Mouse (Mus musculus) limb, embryonic 10.5 days (tissue): ENCODE results near the gene Col27a1. TPM values are rescaled to one million over a fixed set of nuclear protein-coding genes. Genes with fewer than 3 reads are reported as not detected.

Source experiments
- DNase-seq: peaks from one replicate; pipeline ENCODE4 v3.0.0-alpha.2; 2017; ENCODE audit warnings: low spot score
- H3K27ac ChIP-seq: fragments of 300-500 bp; sonication (generic); 2 replicates; pipeline ENCODE4 v1.5.1; 2016; ENCODE audit warnings: mild to moderate bottlenecking
- H3K27me3 ChIP-seq: fragments of 300-500 bp; sonication (generic); 2 replicates; pipeline ENCODE4 v1.6.1; 2016; ENCODE audit warnings: low read depth, mild to moderate bottlenecking; ENCODE audit not compliant: poor library complexity, severe bottlenecking
- H3K36me3 ChIP-seq: fragments of 300-500 bp; sonication (generic); 2 replicates; pipeline ENCODE4 v1.6.1; 2016; ENCODE audit warnings: mild to moderate bottlenecking, moderate library complexity
- H3K4me1 ChIP-seq: fragments of 300-500 bp; sonication (generic); 2 replicates; pipeline ENCODE4 v1.6.1; 2016
- H3K4me3 ChIP-seq: fragments of 300-500 bp; sonication (generic); 2 replicates; pipeline ENCODE4 v1.5.1; 2016; ENCODE audit warnings: mild to moderate bottlenecking, moderate library complexity
- H3K9me3 ChIP-seq: fragments of 300-500 bp; sonication (generic); replicated peaks from 2 replicates; pipeline ENCODE4 v1.6.1; 2016; ENCODE audit warnings: mild to moderate bottlenecking
- WGBS: fragments of 180-500 bp; shearing (Covaris S2); methylation state at CpG from one replicate; pipeline ENCODE4 v1.1.7; 2016; 5-methylcytosine and 5-hydroxymethylcytosine counted together
- microRNA counts: library from miRNA; unstranded; fragments of <30 nt; microRNA quantifications from one replicate; lab custom pipeline; 2017
- microRNA-seq: library from miRNA; unstranded; fragments of <30 nt; microRNA quantifications from one replicate; pipeline ENCODE4, GENCODE M21; 2017
- polyA plus RNA-seq: library from polyadenylated mRNA; unstranded; fragments of >200 nt; fragmentation: Nextera tagmentation; extraction: Ambion mirVana; gene quantifications from 2 replicates; pipeline ENCODE4 v1.2.1, GENCODE M21; 2016

The Col27a1 gene
- polyA plus RNA-seq, 1 experiment from 2014 or later = 9.4 TPM

- DNase-seq = no peak
- Histone ChIP-seq H3K4me1 (no peaks in the 10 kb centered on the region), H3K36me3 (peaks cover 99% of the 10 kb centered on the region), H3K4me3 (no peak overlapping the region), H3K27ac (no peak overlapping the region), H3K27me3 (no peaks in the 10 kb centered on the region), H3K9me3 (no peaks in the 10 kb centered on the region)
- 79% methylated on average over 1 of the region's 1 CpGs for WGBS
Measured at GRCm38 (mm10) chr4:63375367-63375766, 161.6 kb downstream of the Col27a1 start.

GRCm38 (mm10) chr4:63377483-63377882 is 163.7 kb downstream of the Col27a1 start:
- no peak overlapping the region for H3K27ac ChIP-seq
- WGBS = 74% methylated on average over 7 of the region's 7 CpGs
- H3K4me1 ChIP-seq = no peaks in the 10 kb centered on the region
- H3K4me3 ChIP-seq = no peak overlapping the region
- DNase-seq = no peak
- no peaks in the 10 kb centered on the region for H3K9me3 ChIP-seq
- H3K27me3 ChIP-seq = no peaks in the 10 kb centered on the region
- H3K36me3 ChIP-seq = peaks cover 99% of the 10 kb centered on the region

- no peaks in the 10 kb centered on the region for H3K27me3 ChIP-seq
- no peaks in the 10 kb centered on the region for H3K9me3 ChIP-seq
- peaks cover 89% of the 10 kb centered on the region for H3K36me3 ChIP-seq
- H3K4me1 ChIP-seq = peaks cover 6% of the 10 kb centered on the region
- whole genome bisulfite sequencing = 93% methylated on average over 4 of the region's 4 CpGs
- no peak overlapping the region for H3K27ac ChIP-seq
- no peak overlapping the region for H3K4me3 ChIP-seq
- no peak for DNase-seq
Measured at GRCm38 (mm10) chr4:63382676-63383369, 169.0 kb downstream of the Col27a1 start.

GRCm38 (mm10) chr4:63383474-63383873 is 169.7 kb downstream of the Col27a1 start:
- DNase-seq = no peak
- Histone ChIP-seq H3K9me3 (no peaks in the 10 kb centered on the region), H3K27ac (no peak overlapping the region), H3K4me1 (peaks cover 6% of the 10 kb centered on the region), H3K27me3 (no peaks in the 10 kb centered on the region), H3K36me3 (peaks cover 89% of the 10 kb centered on the region), H3K4me3 (no peak overlapping the region)
- WGBS = 88% methylated on average over 12 of the region's 12 CpGs

GRCm38 (mm10) chr4:63384262-63384661 is 170.5 kb downstream of the Col27a1 start:
- WGBS = 92% methylated on average over 4 of the region's 4 CpGs
- peaks cover 85% of the 10 kb centered on the region for H3K36me3 ChIP-seq
- no peak for DNase-seq
- no peak overlapping the region for H3K27ac ChIP-seq
- H3K4me1 ChIP-seq = peaks cover 9% of the 10 kb centered on the region
- H3K9me3 ChIP-seq = no peaks in the 10 kb centered on the region
- H3K27me3 ChIP-seq = no peaks in the 10 kb centered on the region
- H3K4me3 ChIP-seq = no peak overlapping the region

MicroRNA genes within 50 kb of the gene (microRNA counts, 519-probe panel; counts per million panel counts)
- 684 counts per million, percentile 72 among the panel's probes with 10 or more counts for microRNA mmu-miR-455 (lab: Ali Mortazavi, UCI)

Small RNA genes lying within 50 kb of the gene (microRNA-seq; reads per million reads assigned to microRNA genes)
- 909 reads per million, percentile 72 among the genes with 10 or more reads in this experiment for gene Mir455

Other genes starting within 250 kb of the Col27a1 start
- 23.7 and 35.7 TPM in 2 replicates for gene Zfp618, start 248.4 kb upstream of the Col27a1 start, polyA plus RNA-seq
- gene Ambp, start 59.2 kb upstream of the Col27a1 start, polyA plus RNA-seq = 0.19 and 0.35 TPM in 2 replicates
- gene Kif12, start 41.9 kb upstream of the Col27a1 start, polyA plus RNA-seq = 0.08 and 0.29 TPM in 2 replicates
- not detected in 2 replicates for gene Orm1, start 130.6 kb downstream of the Col27a1 start, polyA plus RNA-seq
- not detected in 2 replicates for gene Orm3, start 142.2 kb downstream of the Col27a1 start, polyA plus RNA-seq
- gene Orm2, start 148.4 kb downstream of the Col27a1 start, polyA plus RNA-seq = not detected in 2 replicates
- 12.3 and 17.2 TPM in 2 replicates for gene Akna, start 189.3 kb downstream of the Col27a1 start, polyA plus RNA-seq